Mouse (Mus musculus) midbrain, embryonic 16.5 days (tissue): ENCODE measurements around the gene Tst. TPM values are rescaled to one million over a fixed set of nuclear protein-coding genes. Genes with fewer than 3 reads are reported as not detected.

Experiments
- ATAC-seq: fragments of 200-750 bp; cut with Nextera tagmentation; 2 replicates; pipeline ENCODE4 v1.8.0; 2017; ENCODE audit warnings: moderate TSS enrichment
- H3K27ac ChIP-seq: fragments of 300-500 bp; sonication (generic); 2 replicates; pipeline ENCODE4 v1.5.1; 2014; ENCODE audit warnings: mild to moderate bottlenecking, low read length, mixed read lengths
- H3K27me3 ChIP-seq: fragments of 300-500 bp; sonication (generic); 2 replicates; pipeline ENCODE4 v1.6.1; 2014; ENCODE audit warnings: low read depth, low read length, mixed read lengths; ENCODE audit not compliant: control insufficient read depth, insufficient read depth
- H3K36me3 ChIP-seq: fragments of 300-500 bp; sonication (generic); 2 replicates; pipeline ENCODE4 v1.6.1; 2014; ENCODE audit warnings: mild to moderate bottlenecking, low read length, moderate library complexity, mixed read lengths; ENCODE audit not compliant: control insufficient read depth, insufficient read depth
- H3K4me1 ChIP-seq: fragments of 300-500 bp; sonication (generic); 2 replicates; pipeline ENCODE4 v1.6.1; 2014; ENCODE audit warnings: mild to moderate bottlenecking, low read length, mixed read lengths; ENCODE audit not compliant: control insufficient read depth, insufficient read depth
- H3K4me2 ChIP-seq: fragments of 300-500 bp; sonication (generic); 2 replicates; pipeline ENCODE4 v1.6.1; 2014; ENCODE audit warnings: mild to moderate bottlenecking, low read length, mixed read lengths
- H3K4me3 ChIP-seq: fragments of 300-500 bp; sonication (generic); 2 replicates; pipeline ENCODE4 v1.5.1; 2014; ENCODE audit warnings: low read depth, mild to moderate bottlenecking, low read length, moderate library complexity, mixed read lengths
- H3K9ac ChIP-seq: fragments of 300-500 bp; sonication (generic); 2 replicates; pipeline ENCODE4 v1.6.1; 2014; ENCODE audit warnings: low read depth, low read length, mixed read lengths
- H3K9me3 ChIP-seq: fragments of 300-500 bp; sonication (generic); replicated peaks from 2 replicates; pipeline ENCODE4 v1.6.1; 2014; ENCODE audit warnings: mild to moderate bottlenecking, low read length, mixed read lengths; ENCODE audit not compliant: control insufficient read depth, poor library complexity, severe bottlenecking
- WGBS: fragments of 180-500 bp; shearing (Covaris S2); extraction: QIAGEN DNeasy Blood & Tissue Kit; methylation state at CpG from one replicate; pipeline ENCODE4 v1.1.7; 2014; 5-methylcytosine and 5-hydroxymethylcytosine counted together
- polyA plus RNA-seq: library from polyadenylated mRNA; unstranded; fragments of >200 nt; fragmentation: Nextera tagmentation; extraction: Ambion mirVana; gene quantifications from 2 replicates; pipeline ENCODE4 v1.2.1, GENCODE M21; 2015

The Tst gene
- polyA plus RNA-seq, 1 experiment from 2014 or later, result 22.8 TPM

GRCm38 (mm10) chr15:78447121-78447520 is 41.4 kb upstream of the Tst start:
- no peaks in the 10 kb centered on the region for H3K27me3 ChIP-seq
- 32% methylated on average over 7 of the region's 7 CpGs for WGBS
- no peaks in the 10 kb centered on the region for H3K36me3 ChIP-seq
- no peak overlapping the region for H3K9ac ChIP-seq
- no peak overlapping the region for H3K4me2 ChIP-seq
- no peak for ATAC-seq
- H3K9me3 ChIP-seq, result no peaks in the 10 kb centered on the region
- no peak overlapping the region for H3K4me3 ChIP-seq
- H3K27ac ChIP-seq, result no peak overlapping the region
- H3K4me1 ChIP-seq, result peaks cover 6% of the 10 kb centered on the region; the same call in 1 of the 2 replicates

- Histone ChIP-seq H3K36me3 (no peaks in the 10 kb centered on the region), H3K9ac (peak overlapping the region; percentile 26; the same call in 1 of the 2 replicates), H3K27ac (no peak overlapping the region), H3K4me3 (no peak overlapping the region), H3K9me3 (no peaks in the 10 kb centered on the region), H3K4me2 (no peak overlapping the region), H3K4me1 (peaks cover 8% of the 10 kb centered on the region; the same call in 1 of the 2 replicates), H3K27me3 (no peaks in the 10 kb centered on the region)
- no peak for ATAC-seq
- WGBS, result 37% methylated on average over 6 of the region's 6 CpGs
These were observed 38.1 kb upstream of the Tst start for GRCm38 (mm10) chr15:78443857-78444256.

GRCm38 (mm10) chr15:78442231-78442630 is 36.5 kb upstream of the Tst start:
- Histone ChIP-seq H3K27me3 (no peaks in the 10 kb centered on the region), H3K4me3 (no peak overlapping the region), H3K27ac (no peak overlapping the region), H3K4me1 (peaks cover 5% of the 10 kb centered on the region), H3K36me3 (no peaks in the 10 kb centered on the region), H3K4me2 (no peak overlapping the region), H3K9ac (no peak overlapping the region), H3K9me3 (no peaks in the 10 kb centered on the region)
- 89% methylated on average over 19 of the region's 19 CpGs for WGBS
- ATAC-seq, result no peak

GRCm38 (mm10) chr15:78438973-78439372 is 33.3 kb upstream of the Tst start:
- Histone ChIP-seq H3K4me3 (no peak overlapping the region), H3K27ac (no peak overlapping the region), H3K9ac (no peak overlapping the region), H3K4me2 (no peak overlapping the region), H3K4me1 (peaks cover 17% of the 10 kb centered on the region), H3K36me3 (0 out of 2 replicates have a peak, but pooled peaks cover 10% of the 10 kb centered on the region), H3K9me3 (no peaks in the 10 kb centered on the region), H3K27me3 (no peaks in the 10 kb centered on the region)
- WGBS, result 66% methylated on average over 9 of the region's 9 CpGs
- ATAC-seq, result no peak

- no peaks in the 10 kb centered on the region for H3K9me3 ChIP-seq
- no peaks in the 10 kb centered on the region for H3K27me3 ChIP-seq
- no peak overlapping the region for H3K4me3 ChIP-seq
- peaks cover 12% of the 10 kb centered on the region; the same call in 1 of the 2 replicates for H3K36me3 ChIP-seq
- H3K4me1 ChIP-seq, result peaks cover 15% of the 10 kb centered on the region
- ATAC-seq, result no peak
- H3K27ac ChIP-seq, result no peak overlapping the region
- H3K9ac ChIP-seq, result no peak overlapping the region
- WGBS, result 52% methylated on average over 8 of the region's 8 CpGs
- no peak overlapping the region for H3K4me2 ChIP-seq
These were observed 32.8 kb upstream of the Tst start for GRCm38 (mm10) chr15:78438505-78438904.

GRCm38 (mm10) chr15:78438018-78438394 is 32.3 kb upstream of the Tst start:
- peaks cover 12% of the 10 kb centered on the region for H3K36me3 ChIP-seq
- no peak overlapping the region for H3K9ac ChIP-seq
- no peak overlapping the region for H3K4me2 ChIP-seq
- H3K4me3 ChIP-seq, result no peak overlapping the region
- no peak for ATAC-seq
- H3K9me3 ChIP-seq, result no peaks in the 10 kb centered on the region
- no peak overlapping the region for H3K27ac ChIP-seq
- no peaks in the 10 kb centered on the region for H3K27me3 ChIP-seq
- WGBS, result 41% methylated on average over 4 of the region's 4 CpGs
- peaks cover 15% of the 10 kb centered on the region for H3K4me1 ChIP-seq

GRCm38 (mm10) chr15:78437237-78438017 is 31.7 kb upstream of the Tst start:
- Histone ChIP-seq H3K27ac (0 out of 2 replicates have a peak overlapping the region, but pooled peaks have one; percentile 52), H3K4me2 (peak overlapping the region; percentile 43; the same call in 1 of the 2 replicates), H3K4me3 (no peak overlapping the region), H3K4me1 (peaks cover 15% of the 10 kb centered on the region), H3K36me3 (peaks cover 12% of the 10 kb centered on the region), H3K9me3 (no peaks in the 10 kb centered on the region), H3K9ac (peak overlapping the region; percentile 56), H3K27me3 (no peaks in the 10 kb centered on the region)
- ATAC-seq, result no peak
- 16% methylated on average over 23 of the region's 23 CpGs for WGBS

GRCm38 (mm10) chr15:78436380-78437192 is 30.9 kb upstream of the Tst start:
- no peaks in the 10 kb centered on the region for H3K27me3 ChIP-seq
- peak; percentile 41; the same call in 1 of the 2 replicates for ATAC-seq
- H3K9ac ChIP-seq, result peak overlapping the region; percentile 56
- WGBS, result 10% methylated on average over 26 of the region's 32 CpGs
- peaks cover 14% of the 10 kb centered on the region for H3K36me3 ChIP-seq
- H3K27ac ChIP-seq, result peak overlapping the region; percentile 52; the same call in 1 of the 2 replicates
- H3K4me1 ChIP-seq, result peaks cover 15% of the 10 kb centered on the region
- H3K4me3 ChIP-seq, result no peak overlapping the region
- peak overlapping the region; percentile 43 for H3K4me2 ChIP-seq
- no peaks in the 10 kb centered on the region for H3K9me3 ChIP-seq

- Histone ChIP-seq H3K9me3 (no peaks in the 10 kb centered on the region), H3K36me3 (peaks cover 18% of the 10 kb centered on the region), H3K27ac (no peak overlapping the region), H3K4me2 (no peak overlapping the region), H3K9ac (no peak overlapping the region), H3K4me1 (peaks cover 13% of the 10 kb centered on the region), H3K4me3 (no peak overlapping the region), H3K27me3 (no peaks in the 10 kb centered on the region)
- 85% methylated on average over 11 of the region's 11 CpGs for WGBS
- no peak for ATAC-seq
These were observed 30.0 kb upstream of the Tst start for GRCm38 (mm10) chr15:78435681-78436080.
